Mouse (Mus musculus) liver, postnatal 0 days (tissue): ENCODE results near the gene Ccrl2. TPM values are rescaled to one million over a fixed set of nuclear protein-coding genes. Genes with fewer than 3 reads are reported as not detected.

ENCODE experiments used
- ATAC-seq: fragments of 200-750 bp; cut with Nextera tagmentation; 2 replicates; pipeline ENCODE4 v1.8.0; 2017; ENCODE audit warnings: mild to moderate bottlenecking, moderate library complexity
- DNase-seq: peaks from one replicate; pipeline ENCODE4 v3.0.0-alpha.2; 2016
- H3K27ac ChIP-seq: fragments of 300-500 bp; sonication (generic); 2 replicates; pipeline ENCODE4 v1.5.1; 2014; ENCODE audit warnings: antibody characterized with exemption, moderate library complexity, mild to moderate bottlenecking, low read depth
- H3K27me3 ChIP-seq: fragments of 300-500 bp; sonication (generic); 2 replicates; pipeline ENCODE4 v1.6.1; 2014; ENCODE audit warnings: low read length, control low read depth, mixed read lengths; ENCODE audit not compliant: insufficient read depth
- H3K36me3 ChIP-seq: fragments of 300-500 bp; sonication (generic); replicated peaks from 2 replicates; pipeline ENCODE4 v1.6.1; 2014; ENCODE audit warnings: mild to moderate bottlenecking, control low read depth, low read length, moderate library complexity, mixed read lengths; ENCODE audit not compliant: insufficient read depth
- H3K4me1 ChIP-seq: fragments of 300-500 bp; sonication (generic); 2 replicates; pipeline ENCODE4 v1.6.1; 2014; ENCODE audit warnings: antibody characterized with exemption, mild to moderate bottlenecking, control low read depth; ENCODE audit not compliant: insufficient read depth
- H3K4me2 ChIP-seq: fragments of 300-500 bp; sonication (generic); 2 replicates; pipeline ENCODE4 v1.6.1; 2014; ENCODE audit warnings: low read depth, mild to moderate bottlenecking, low read length, moderate library complexity, mixed read lengths
- H3K4me3 ChIP-seq: fragments of 300-500 bp; sonication (generic); 2 replicates; pipeline ENCODE4 v1.5.1; 2014; ENCODE audit warnings: low read depth, low read length
- H3K9ac ChIP-seq: fragments of 300-500 bp; sonication (generic); replicated peaks from 2 replicates; pipeline ENCODE4 v1.6.1; 2014; ENCODE audit warnings: mild to moderate bottlenecking, moderate library complexity
- H3K9me3 ChIP-seq: fragments of 300-500 bp; sonication (generic); 2 replicates; pipeline ENCODE4 v1.6.1; 2016; ENCODE audit warnings: mild to moderate bottlenecking, control low read depth, low read length, mixed read lengths
- CTCF ChIP-seq: sonication (generic); IDR thresholded peaks from 2 replicates; pipeline ENCODE4 v1.5.1; 2016; ENCODE audit warnings: antibody characterized with exemption, low read depth
- EP300 ChIP-seq: IDR thresholded peaks from 2 replicates; pipeline ENCODE4 v1.6.1; 2016; ENCODE audit warnings: antibody characterized with exemption, low read depth, mild to moderate bottlenecking
- WGBS: fragments of 180-500 bp; shearing (Covaris S2); extraction: QIAGEN DNeasy Blood & Tissue Kit; methylation state at CpG from one replicate; pipeline ENCODE4 v1.1.7; 2014; ENCODE audit not compliant: insufficient replicate concordance; 5-methylcytosine and 5-hydroxymethylcytosine counted together
- polyA plus RNA-seq: library from polyadenylated mRNA; unstranded; fragments of >200 nt; fragmentation: Nextera tagmentation; extraction: Ambion mirVana; gene quantifications from 2 replicates; pipeline ENCODE4 v1.2.1, GENCODE M21; 2015

Ccrl2 gene
- polyA plus RNA-seq, 1 experiment from 2014 or later = 8.4 TPM

GRCm38 (mm10) chr9:111009763-111010162 is 47.6 kb downstream of the Ccrl2 start:
- no peak overlapping the region for H3K27ac ChIP-seq
- H3K4me1 ChIP-seq = no peaks in the 10 kb centered on the region
- no peak overlapping the region for H3K4me2 ChIP-seq
- WGBS = 62% methylated on average over 3 of the region's 3 CpGs
- ATAC-seq = no peak
- DNase-seq = no peak
- H3K9me3 ChIP-seq = no peaks in the 10 kb centered on the region
- TF ChIP-seq EP300 (no peak), CTCF (no peak)
- no peak overlapping the region for H3K9ac ChIP-seq
- H3K27me3 ChIP-seq = no peaks in the 10 kb centered on the region
- no peaks in the 10 kb centered on the region for H3K36me3 ChIP-seq
- H3K4me3 ChIP-seq = no peak overlapping the region

- WGBS = 77% methylated on average over 2 of the region's 2 CpGs
- no peak for ATAC-seq
- no peak overlapping the region for H3K9ac ChIP-seq
- no peak overlapping the region for H3K4me2 ChIP-seq
- no peaks in the 10 kb centered on the region for H3K27me3 ChIP-seq
- H3K4me1 ChIP-seq = 0 out of 2 replicates have a peak, but pooled peaks cover 2% of the 10 kb centered on the region
- no peak overlapping the region for H3K27ac ChIP-seq
- H3K36me3 ChIP-seq = no peaks in the 10 kb centered on the region
- no peak overlapping the region for H3K4me3 ChIP-seq
- H3K9me3 ChIP-seq = no peaks in the 10 kb centered on the region
- TF ChIP-seq CTCF = no peak
- no peak for TF ChIP-seq EP300
- no peak for DNase-seq
Observed at GRCm38 (mm10) chr9:111006544-111006943, 50.8 kb downstream of the Ccrl2 start.

Other genes starting within 250 kb of the Ccrl2 start
- gene Prss44, start 243.5 kb downstream of the Ccrl2 start, polyA plus RNA-seq = not detected in 2 replicates
- not detected in 2 replicates for gene Prss43, start 230.8 kb downstream of the Ccrl2 start, polyA plus RNA-seq
- not detected in 2 replicates for gene Prss45, start 222.9 kb downstream of the Ccrl2 start, polyA plus RNA-seq
- gene Prss46, start 213.0 kb downstream of the Ccrl2 start, polyA plus RNA-seq = not detected in 2 replicates
- 9.2 and 10.3 TPM in 2 replicates for gene Prss50, start 199.6 kb downstream of the Ccrl2 start, polyA plus RNA-seq
- gene Als2cl, start 177.6 kb downstream of the Ccrl2 start, polyA plus RNA-seq = 2.2 TPM in 2 replicates
- 5.4 and 6.0 TPM in 2 replicates for gene Tmie, start 177.4 kb downstream of the Ccrl2 start, polyA plus RNA-seq
- gene Fam240a, start 140.7 kb downstream of the Ccrl2 start, polyA plus RNA-seq = not detected in 2 replicates
- not detected in 2 replicates for gene Tdgf1, start 111.4 kb downstream of the Ccrl2 start, polyA plus RNA-seq
- gene Lrrc2, start 106.0 kb downstream of the Ccrl2 start, polyA plus RNA-seq = 0.13 and 0.38 TPM in 2 replicates
- gene Rtp3, start 66.9 kb downstream of the Ccrl2 start, polyA plus RNA-seq = 11.6 and 14.6 TPM in 2 replicates
- 235 and 247 TPM in 2 replicates for gene Ltf, start 38.2 kb downstream of the Ccrl2 start, polyA plus RNA-seq
- gene Lrrfip2, start 60.1 kb upstream of the Ccrl2 start, polyA plus RNA-seq = 18.4 and 18.5 TPM in 2 replicates
- gene Mlh1, start 214.3 kb upstream of the Ccrl2 start, polyA plus RNA-seq = 9.8 and 10.1 TPM in 2 replicates
- gene Epm2aip1, start 214.4 kb upstream of the Ccrl2 start, polyA plus RNA-seq = 4.4 and 5.2 TPM in 2 replicates